Mouse (Mus musculus): ENCODE data around the gene Tbrg1. TPM values are rescaled to one million over a fixed set of nuclear protein-coding genes. Genes with fewer than 3 reads are reported as not detected.

Tbrg1 gene
- polyA plus RNA-seq, 1 experiment from 2014 or later, result 59.7 TPM

DNA sequence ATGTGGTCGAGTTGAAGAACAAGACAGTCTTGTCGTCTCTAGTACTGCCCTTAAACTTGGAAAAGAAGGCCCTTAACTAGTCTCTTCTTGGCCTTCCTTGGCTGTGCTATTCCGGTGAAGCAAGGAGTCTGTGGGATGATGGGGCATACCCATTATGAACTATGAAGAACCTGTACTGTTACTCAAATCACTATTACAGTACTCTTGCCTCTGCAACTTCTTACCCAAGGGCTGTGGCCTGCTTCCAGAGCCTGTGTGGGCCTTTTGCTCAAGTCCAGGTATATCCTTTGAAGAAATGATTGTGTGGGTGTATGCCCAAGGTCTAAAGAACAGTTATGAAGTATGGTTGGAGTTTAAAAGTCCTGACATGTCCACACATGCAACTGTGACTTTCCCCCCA lies 13.1 kb upstream of the Tbrg1 start:
- H3K4me2 ChIP-seq (ENCODE audit: low read depth, low read length), result no peak overlapping the region
- WGBS (ENCODE audit: insufficient replicate concordance), result 75% methylated on average over 3 of the region's 3 CpGs
- no peak overlapping the region for H3K27ac ChIP-seq (ENCODE audit: low read depth)
- H3K27me3 ChIP-seq (ENCODE audit: insufficient read depth, low read length), result no peaks in the 10 kb centered on the region
- H3K4me1 ChIP-seq (ENCODE audit: insufficient read depth), result no peaks in the 10 kb centered on the region
- H3K36me3 ChIP-seq (replicated peaks; ENCODE audit: insufficient read depth, low read length), result no peaks in the 10 kb centered on the region
- H3K9me3 ChIP-seq (ENCODE audit: low read length), result no peaks in the 10 kb centered on the region
- ATAC-seq, result no peak
- DNase-seq, result no peak
- H3K9ac ChIP-seq (replicated peaks), result no peak overlapping the region
- TF ChIP-seq EP300 (IDR thresholded peaks at IDR 0.05; ENCODE audit: low read depth), result no peak
- TF ChIP-seq CTCF (IDR thresholded peaks at IDR 0.05; ENCODE audit: low read depth), result no peak
- no peak overlapping the region for H3K4me3 ChIP-seq (ENCODE audit: low read depth, low read length)

DNA sequence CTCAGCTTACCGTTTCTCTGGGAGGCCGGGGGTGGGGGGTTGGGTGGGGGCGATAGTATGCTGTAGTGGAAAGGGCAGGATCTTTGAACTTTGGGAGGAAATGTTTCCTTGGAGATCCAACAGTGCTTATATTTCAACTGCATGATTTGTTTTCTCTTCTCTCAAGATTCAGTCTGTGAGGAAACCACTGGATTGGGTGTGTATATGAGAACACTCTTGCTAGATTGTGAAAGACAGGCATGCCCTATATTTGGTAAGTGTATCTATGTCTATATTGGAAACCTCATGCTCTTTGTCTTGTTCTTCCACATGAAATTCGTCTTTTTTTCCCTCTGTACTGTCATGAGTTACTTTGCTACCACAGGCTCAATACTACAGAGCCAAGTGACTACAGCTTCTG lies 12.6 kb upstream of the Tbrg1 start:
- DNase-seq, result no peak
- no peaks in the 10 kb centered on the region for H3K4me1 ChIP-seq (ENCODE audit: insufficient read depth)

DNA sequence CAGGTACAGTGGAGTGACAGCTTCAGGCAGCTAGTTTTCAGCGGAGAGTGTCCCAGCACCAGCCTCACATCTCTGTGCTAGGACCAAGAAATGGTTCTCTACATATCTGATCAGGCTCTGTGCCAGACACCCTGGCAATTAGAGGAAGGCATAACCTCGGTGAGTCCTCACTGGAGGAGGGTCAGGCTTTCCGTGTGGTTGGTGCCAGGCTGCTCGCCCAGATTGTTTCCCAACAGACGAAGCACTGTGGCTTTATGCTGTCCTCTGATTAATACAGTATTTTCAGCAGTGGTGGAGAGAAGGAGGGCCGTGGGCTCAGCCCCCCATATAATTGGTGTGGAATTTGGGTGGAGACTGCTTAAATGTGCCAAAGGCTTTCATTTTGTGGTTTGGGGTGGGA lies 12.0 kb upstream of the Tbrg1 start, which contains the start of gene Panx3:
TSS of gene Panx3 (minus strand) at position 121 of the 400 bp plus-strand sequence.
- H3K4me3 ChIP-seq (ENCODE audit: low read depth, low read length), result no peak within 1 kb of the TSS
- WGBS (ENCODE audit: insufficient replicate concordance), result 59% methylated on average over 6 of the region's 6 CpGs
- no peaks in the 10 kb centered on the region for H3K4me1 ChIP-seq (ENCODE audit: insufficient read depth)
- H3K9me3 ChIP-seq (ENCODE audit: low read length), result no peaks in the 10 kb centered on the region
- TF ChIP-seq EP300 (IDR thresholded peaks at IDR 0.05; ENCODE audit: low read depth), result no peak
- TF ChIP-seq CTCF (IDR thresholded peaks at IDR 0.05; ENCODE audit: low read depth), result no peak
- H3K36me3 ChIP-seq (replicated peaks; ENCODE audit: insufficient read depth, low read length), result no peaks in the 10 kb centered on the region
- no peak within 1 kb of the TSS for H3K4me2 ChIP-seq (ENCODE audit: low read depth, low read length)
- no peaks in the 10 kb centered on the region for H3K27me3 ChIP-seq (ENCODE audit: insufficient read depth, low read length)
- ATAC-seq (no peak), DNase-seq (no peak)
- H3K9ac ChIP-seq (replicated peaks), result no peak within 1 kb of the TSS
- H3K27ac ChIP-seq (ENCODE audit: low read depth), result no peak within 1 kb of the TSS

More for the DNA sequence above, 12.6 kb upstream of the Tbrg1 start:
- TF ChIP-seq EP300 (IDR thresholded peaks at IDR 0.05; ENCODE audit: low read depth) (no peak), CTCF (IDR thresholded peaks at IDR 0.05; ENCODE audit: low read depth) (no peak)
- no peak overlapping the region for H3K27ac ChIP-seq (ENCODE audit: low read depth)
- no peaks in the 10 kb centered on the region for H3K9me3 ChIP-seq (ENCODE audit: low read length)
- H3K36me3 ChIP-seq (replicated peaks; ENCODE audit: insufficient read depth, low read length), result no peaks in the 10 kb centered on the region
- H3K9ac ChIP-seq (replicated peaks), result no peak overlapping the region
- no peaks in the 10 kb centered on the region for H3K27me3 ChIP-seq (ENCODE audit: insufficient read depth, low read length)
- WGBS (ENCODE audit: insufficient replicate concordance), result 54% methylated on average over 4 of the region's 4 CpGs
- no peak for ATAC-seq
- H3K4me3 ChIP-seq (ENCODE audit: low read depth, low read length), result no peak overlapping the region
- H3K4me2 ChIP-seq (ENCODE audit: low read depth, low read length), result no peak overlapping the region

DNA sequence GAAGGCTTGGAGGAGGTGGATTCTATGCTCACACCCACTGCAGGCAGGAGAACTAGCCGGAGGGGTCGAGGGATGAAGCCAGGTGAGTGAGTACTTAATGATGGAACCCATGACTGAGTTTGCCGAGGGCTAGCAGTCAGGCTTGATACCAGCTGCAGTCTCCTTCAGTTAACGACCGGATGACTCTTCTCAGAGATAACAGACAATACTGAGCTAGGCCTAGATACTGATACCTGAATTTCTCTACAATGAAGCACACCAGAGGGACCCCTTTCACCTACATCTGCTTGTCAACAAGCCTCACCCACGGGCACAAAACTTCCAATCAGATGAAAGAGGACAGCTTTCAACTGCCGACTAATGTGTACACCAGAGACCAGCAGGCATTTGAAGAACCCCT lies 8.9 kb upstream of the Tbrg1 start:
- TF ChIP-seq CTCF (IDR thresholded peaks at IDR 0.05; ENCODE audit: low read depth) (no peak), EP300 (IDR thresholded peaks at IDR 0.05; ENCODE audit: low read depth) (no peak)
- 53% methylated on average over 7 of the region's 7 CpGs for WGBS (ENCODE audit: insufficient replicate concordance)
- ATAC-seq (no peak), DNase-seq (no peak)
- Histone ChIP-seq H3K4me1 (ENCODE audit: insufficient read depth) (no peaks in the 10 kb centered on the region), H3K27me3 (ENCODE audit: insufficient read depth, low read length) (no peaks in the 10 kb centered on the region), H3K36me3 (replicated peaks; ENCODE audit: insufficient read depth, low read length) (no peaks in the 10 kb centered on the region), H3K9ac (replicated peaks) (no peak overlapping the region), H3K9me3 (ENCODE audit: low read length) (no peaks in the 10 kb centered on the region), H3K27ac (ENCODE audit: low read depth) (no peak overlapping the region), H3K4me3 (ENCODE audit: low read depth, low read length) (no peak overlapping the region), H3K4me2 (ENCODE audit: low read depth, low read length) (no peak overlapping the region)

DNA sequence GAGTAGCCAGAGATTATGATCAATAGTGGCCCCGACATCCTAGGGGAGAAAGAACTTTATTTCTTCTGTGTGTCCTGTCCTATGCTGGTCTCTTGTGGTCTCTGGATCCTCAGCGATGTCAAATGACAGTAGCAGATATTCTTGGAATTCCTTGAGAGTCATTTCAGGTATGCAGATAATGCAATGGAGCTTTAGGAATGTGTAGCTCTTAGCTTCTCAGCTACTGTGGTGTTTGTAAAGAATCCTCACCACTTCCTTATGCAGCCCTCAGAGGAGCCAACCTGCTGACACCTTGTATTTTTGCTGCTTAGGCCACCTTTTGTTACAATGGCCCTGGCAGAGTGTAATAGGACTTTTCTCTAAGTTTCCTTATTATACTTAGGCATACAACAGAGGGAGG lies 7.5 kb upstream of the Tbrg1 start:
- Histone ChIP-seq H3K4me3 (ENCODE audit: low read depth, low read length) (no peak overlapping the region), H3K27me3 (ENCODE audit: insufficient read depth, low read length) (no peaks in the 10 kb centered on the region), H3K27ac (ENCODE audit: low read depth) (no peak overlapping the region), H3K4me1 (ENCODE audit: insufficient read depth) (no peaks in the 10 kb centered on the region), H3K9ac (replicated peaks) (no peak overlapping the region), H3K9me3 (ENCODE audit: low read length) (no peaks in the 10 kb centered on the region), H3K36me3 (replicated peaks; ENCODE audit: insufficient read depth, low read length) (no peaks in the 10 kb centered on the region), H3K4me2 (ENCODE audit: low read depth, low read length) (no peak overlapping the region)
- 53% methylated on average over 2 of the region's 2 CpGs for WGBS (ENCODE audit: insufficient replicate concordance)
- TF ChIP-seq EP300 (IDR thresholded peaks at IDR 0.05; ENCODE audit: low read depth) (no peak), CTCF (IDR thresholded peaks at IDR 0.05; ENCODE audit: low read depth) (no peak)
- ATAC-seq (no peak), DNase-seq (no peak)

DNA sequence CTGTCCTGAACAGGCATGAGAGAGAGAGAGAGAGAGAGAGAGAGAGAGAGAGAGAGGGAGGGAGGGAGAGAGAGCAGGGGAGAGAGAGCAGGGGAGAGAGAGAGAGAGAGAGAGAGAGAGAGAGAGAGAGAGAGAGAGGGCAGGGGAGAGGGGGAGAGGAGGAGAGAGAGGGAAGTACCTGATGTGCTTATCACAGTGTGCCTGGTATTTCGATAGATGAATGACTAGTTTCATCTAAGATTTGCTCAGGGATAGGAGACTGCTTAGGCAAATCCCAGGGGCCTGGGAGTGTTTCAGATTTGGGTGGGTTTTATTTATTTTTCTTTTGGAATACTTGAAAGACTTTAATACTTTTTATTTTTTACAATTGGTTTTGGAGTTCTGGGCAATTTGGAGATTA lies 6.1 kb upstream of the Tbrg1 start:
- ATAC-seq, result no peak
- H3K27ac ChIP-seq (ENCODE audit: low read depth), result no peak overlapping the region
- H3K4me3 ChIP-seq (ENCODE audit: low read depth, low read length), result no peak overlapping the region
- no peaks in the 10 kb centered on the region for H3K27me3 ChIP-seq (ENCODE audit: insufficient read depth, low read length)
- no peak overlapping the region for H3K9ac ChIP-seq (replicated peaks)
- H3K9me3 ChIP-seq (ENCODE audit: low read length), result no peaks in the 10 kb centered on the region
- DNase-seq, result no peak
- 52% methylated on average over 1 of the region's 1 CpGs for WGBS (ENCODE audit: insufficient replicate concordance)
- H3K4me2 ChIP-seq (ENCODE audit: low read depth, low read length), result no peak overlapping the region
- no peaks in the 10 kb centered on the region for H3K36me3 ChIP-seq (replicated peaks; ENCODE audit: insufficient read depth, low read length)
- no peak for TF ChIP-seq EP300 (IDR thresholded peaks at IDR 0.05; ENCODE audit: low read depth)
- TF ChIP-seq CTCF (IDR thresholded peaks at IDR 0.05; ENCODE audit: low read depth), result no peak
- no peaks in the 10 kb centered on the region for H3K4me1 ChIP-seq (ENCODE audit: insufficient read depth)

DNA sequence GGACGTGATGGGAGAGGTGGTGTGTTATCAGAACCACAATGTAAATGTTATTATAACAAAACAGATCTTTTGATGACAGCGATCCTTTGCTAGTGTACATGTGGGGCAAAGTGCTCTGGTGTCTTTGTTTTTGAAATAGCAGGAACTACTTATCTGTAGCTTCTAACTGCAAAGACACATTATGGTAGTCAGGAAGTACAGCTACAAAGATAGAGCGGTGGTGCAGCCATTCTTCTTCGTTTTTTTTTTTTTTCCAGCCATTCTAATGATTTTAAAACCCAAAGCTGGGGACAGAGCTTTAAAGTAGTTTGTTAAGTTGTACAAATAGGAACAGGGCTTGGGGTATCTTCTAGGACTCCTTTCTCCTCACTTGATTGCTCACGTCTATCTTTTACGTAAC lies 2.3 kb upstream of the Tbrg1 start:
- DNase-seq, result no peak
- no peaks in the 10 kb centered on the region for H3K9me3 ChIP-seq (ENCODE audit: low read length)

More for the DNA sequence above, 2.3 kb upstream of the Tbrg1 start:
- H3K36me3 ChIP-seq (replicated peaks; ENCODE audit: insufficient read depth, low read length), result peaks cover 4% of the 10 kb centered on the region
- no peaks in the 10 kb centered on the region for H3K4me1 ChIP-seq (ENCODE audit: insufficient read depth)
- WGBS (ENCODE audit: insufficient replicate concordance), result 65% methylated on average over 6 of the region's 6 CpGs
- no peak for TF ChIP-seq CTCF (IDR thresholded peaks at IDR 0.05; ENCODE audit: low read depth)
- H3K9ac ChIP-seq (replicated peaks), result no peak overlapping the region
- H3K4me3 ChIP-seq (ENCODE audit: low read depth, low read length), result no peak overlapping the region
- no peak for ATAC-seq
- no peaks in the 10 kb centered on the region for H3K27me3 ChIP-seq (ENCODE audit: insufficient read depth, low read length)
- no peak overlapping the region for H3K4me2 ChIP-seq (ENCODE audit: low read depth, low read length)
- no peak overlapping the region for H3K27ac ChIP-seq (ENCODE audit: low read depth)
